Mouse (Mus musculus) monocyte, adult 2 months (primary cell): ENCODE measurements at regions not wholly inside any gene's neighbourhood (a gene's known extent, or its start where the extent isn't known, plus 50 kb on each side); places are given as distances from the start of the nearest gene placed in this dataset.

Experiments
- DNase-seq, 2 experiments: peaks; one replicate each; pipeline ENCODE4 v3.0.0; 2022; ENCODE audit warnings: low spot score in 2 of 2, low read depth in 1 of 2

- DNase-seq, result no peak
Observed at GRCm38 (mm10) chr8:10775202-10776010, 232.9 kb downstream of the Irs2 start.

- no peak for DNase-seq
Observed at GRCm38 (mm10) chr8:10774778-10775177, 233.5 kb downstream of the Irs2 start.

- no peak for DNase-seq
Observed at GRCm38 (mm10) chr8:10768181-10768580, 240.1 kb downstream of the Irs2 start.

GRCm38 (mm10) chr8:10763907-10764306 lies 244.4 kb downstream of the Irs2 start:
- DNase-seq, result no peak

GRCm38 (mm10) chr8:10761694-10762305 lies 246.5 kb downstream of the Irs2 start:
- no peak for DNase-seq

GRCm38 (mm10) chr8:10760851-10761693 lies 247.2 kb downstream of the Irs2 start:
- DNase-seq, result no peak

GRCm38 (mm10) chr8:10760231-10760630 lies 248.0 kb downstream of the Irs2 start:
- no peak for DNase-seq

- no peak for DNase-seq
Observed at GRCm38 (mm10) chr8:10758151-10758550, 250.1 kb downstream of the Irs2 start.

GRCm38 (mm10) chr8:10754986-10755308 lies 253.3 kb downstream of the Irs2 start:
- DNase-seq, result no peak

GRCm38 (mm10) chr8:10754232-10754985 lies 253.8 kb downstream of the Irs2 start:
- no peak for DNase-seq

GRCm38 (mm10) chr8:10753056-10753455 lies 255.2 kb downstream of the Irs2 start:
- DNase-seq, result no peak

- DNase-seq, result no peak
Observed at GRCm38 (mm10) chr8:10747150-10747549, 261.1 kb downstream of the Irs2 start.

GRCm38 (mm10) chr8:10743241-10743640 lies 265.0 kb downstream of the Irs2 start:
- no peak for DNase-seq

- no peak for DNase-seq
Observed at GRCm38 (mm10) chr8:10740837-10741236, 267.4 kb downstream of the Irs2 start.

- no peak for DNase-seq
Observed at GRCm38 (mm10) chr8:10738486-10739081, 269.7 kb downstream of the Irs2 start.

GRCm38 (mm10) chr8:10734746-10735145 lies 273.5 kb downstream of the Irs2 start:
- no peak for DNase-seq

- no peak for DNase-seq
Observed at GRCm38 (mm10) chr8:10723332-10723731, 284.9 kb downstream of the Irs2 start.

GRCm38 (mm10) chr8:10722742-10723141 lies 285.5 kb downstream of the Irs2 start:
- no peak for DNase-seq

GRCm38 (mm10) chr8:10722342-10722741 lies 285.9 kb downstream of the Irs2 start:
- DNase-seq, result no peak

GRCm38 (mm10) chr8:10721146-10721862 lies 287.0 kb downstream of the Irs2 start:
- DNase-seq, result no peak
